Comparison of ENCODE assay signal across 12 mouse cellular contexts in genomic region chr6:145810015-145810414, GRCm38 (mm10).
"Had no signal": no experiment of that assay in that cellular context is flagged by ENCODE, and none has a peak within 500 bp of the region (broad histone marks: within the 10 kb centered on the region; RNA-seq: fewer than 3 reads in every experiment).

No protein-coding gene starts in this region.

- H3K4me1 ChIP-seq: limb, embryonic 10.5 days; midbrain, embryonic 15.5 days; neural tube, embryonic 12.5 days had no signal

- H3K4me2 ChIP-seq: liver, embryonic 15.5 days; lung, embryonic 15.5 days; midbrain, embryonic 11.5 days; midbrain, embryonic 15.5 days; neural tube, embryonic 12.5 days had no signal

- ATAC-seq: midbrain, embryonic 15.5 days had no signal

- H3K27ac ChIP-seq: left cerebral cortex, adult 2 months; limb, embryonic 10.5 days; liver, embryonic 15.5 days; lung, embryonic 15.5 days; macrophage; midbrain, embryonic 15.5 days; neural tube, embryonic 12.5 days; stomach, postnatal 0 days had no signal

- H3K9me3 ChIP-seq: limb, embryonic 10.5 days; liver, embryonic 15.5 days; lung, embryonic 15.5 days; megakaryocyte, embryonic 14.5 days; midbrain, embryonic 15.5 days; neural tube, embryonic 12.5 days had no signal

- H3K9ac ChIP-seq: liver, embryonic 15.5 days; lung, embryonic 15.5 days; midbrain, embryonic 15.5 days; neural tube, embryonic 12.5 days had no signal

- DNase-seq: lung, postnatal 14 days; thymus, postnatal 4 days had no signal

- H3K27me3 ChIP-seq: liver, embryonic 15.5 days; lung, embryonic 15.5 days; midbrain, embryonic 15.5 days; neural tube, embryonic 12.5 days had no signal

- H3K4me3 ChIP-seq: left cerebral cortex, adult 2 months; limb, embryonic 10.5 days; liver, embryonic 15.5 days; lung, embryonic 15.5 days; megakaryocyte, embryonic 14.5 days; midbrain, embryonic 15.5 days; neural tube, embryonic 12.5 days had no signal

- H3K36me3 ChIP-seq: liver, embryonic 15.5 days; midbrain, embryonic 15.5 days; neural tube, embryonic 12.5 days had no signal
